Comparison of ENCODE assay signal across 12 mouse cellular contexts in genomic region chr10:77580027-77580920, GRCm38 (mm10). TPM values are rescaled to one million over a fixed set of nuclear protein-coding genes. Genes with fewer than 3 reads are reported as not detected.
DNase-seq lines count a peak whose midpoint lies in the region; ATAC-seq and TF ChIP-seq lines count a peak whose summit lies in the region.
"Had no signal": no experiment of that assay in that cellular context is flagged by ENCODE, and none has a peak within 500 bp of the region (broad histone marks: within the 10 kb centered on the region; RNA-seq: fewer than 3 reads in every experiment).

No protein-coding gene starts in this region.

- DNase-seq in heart, adult 18-20 months = peak; percentile 31 to 44
- DNase-seq in heart, adult 8-10 months (ENCODE audit: low spot score) = no peak
- DNase-seq in CH12.LX (ENCODE audit: extremely low read depth) = no peak
- no peak for DNase-seq in left cerebral cortex, adult 2 months (ENCODE audit: extremely low spot score in 1 of 2, low spot score in 2 of 2)
- DNase-seq in layer of hippocampus, adult 18-20 months (ENCODE audit: low spot score in 2 of 2) = no peak
- DNase-seq in embryo, embryonic 11 days = no peak
- DNase-seq: kidney, adult 8-10 months; layer of hippocampus, postnatal 36 days; right cerebral cortex, postnatal 4 days had no signal

- dilution Hi-C loops in CH12.LX (cut with MboI; ENCODE audit: extremely low pct_ligation_motif_present, extremely low pct_unique_long_range_greater_than_20kb, low sequenced_read_pairs) = no loop called here

- H3K4me1 ChIP-seq in CH12.LX (ENCODE audit: control insufficient read depth in 1 of 2, insufficient read depth in 2 of 2) = peaks cover 5 to 25% of the 10 kb centered on the region in 2 experiments; a peak in 2 of 4 replicates
- peaks cover 31% of the 10 kb centered on the region for H3K4me1 ChIP-seq in embryonic facial prominence, embryonic 15.5 days
- H3K4me1 ChIP-seq in intestine, embryonic 16.5 days (ENCODE audit: control insufficient read depth, insufficient read depth, low read length) = peaks cover 23% of the 10 kb centered on the region

- WGBS in embryonic facial prominence, embryonic 15.5 days = 63% methylated on average over 10 of the region's 10 CpGs
- WGBS in intestine, embryonic 16.5 days = 52% methylated on average over 10 of the region's 10 CpGs

- no peak for TF ChIP-seq EP300 in CH12.LX (IDR thresholded peaks at IDR 0.05; ENCODE audit: low read length)

- H3K9ac ChIP-seq in CH12.LX (ENCODE audit: insufficient read depth, low read depth) = no peak overlapping the region
- no peak overlapping the region for H3K9ac ChIP-seq in embryonic facial prominence, embryonic 15.5 days
- 0 out of 2 replicates have a peak overlapping the region, but pooled peaks have one; percentile 22 for H3K9ac ChIP-seq in intestine, embryonic 16.5 days (ENCODE audit: low read depth, low read length)

- peaks cover 3% of the 10 kb centered on the region; the same call in 1 of the 2 replicates for H3K79me2 ChIP-seq in CH12.LX (replicated peaks; ENCODE audit: control insufficient read depth, extremely low read depth, insufficient read depth, poor library complexity, severe bottlenecking)

- in situ Hi-C loops in CH12.LX (cut with MboI; ENCODE audit: low pct_ligation_motif_present, low pct_unique_long_range_greater_than_20kb, low sequenced_read_pairs) = no loop called here

- intact Hi-C loops in left cerebral cortex, adult 2 months (cut with DNase I) = loop anchor here (5.0 kb wide), 2 partner anchors 42 to 63 kb away; partner anchors contain the start of genes Fam207a and Ube2g2

- TF ChIP-seq POLR2A in CH12.LX (IDR thresholded peaks at IDR 0.05; ENCODE audit: low read depth, low read length) = no peak

- no peak for TF ChIP-seq CTCF in CH12.LX (conservative IDR thresholded peaks at IDR 0.05 in 1 of 2, IDR thresholded peaks at IDR 0.05 in 1 of 2; ENCODE audit: low read depth in 2 of 2, low read length in 2 of 2)
- TF ChIP-seq CTCF in left cerebral cortex, adult 2 months (IDR thresholded peaks at IDR 0.05) = no peak

- peaks cover 0 to 10% of the 10 kb centered on the region in 2 experiments for H3K36me3 ChIP-seq in CH12.LX (replicated peaks in 1 of 2; ENCODE audit: control insufficient read depth in 1 of 2, insufficient read depth in 1 of 2, low read length in 1 of 2)
- no peaks in the 10 kb centered on the region for H3K36me3 ChIP-seq in embryonic facial prominence, embryonic 15.5 days
- H3K36me3 ChIP-seq in intestine, embryonic 16.5 days (ENCODE audit: control insufficient read depth, insufficient read depth, low read length) = no peaks in the 10 kb centered on the region

- H3K27me3 ChIP-seq in CH12.LX (replicated peaks) = peaks cover 11% of the 10 kb centered on the region
- no peaks in the 10 kb centered on the region for H3K27me3 ChIP-seq in embryonic facial prominence, embryonic 15.5 days
- no peaks in the 10 kb centered on the region for H3K27me3 ChIP-seq in intestine, embryonic 16.5 days (replicated peaks; ENCODE audit: control insufficient read depth, insufficient read depth, low read length)
- H3K27me3 ChIP-seq: neural tube, embryonic 13.5 days had no signal

- no peak for TF ChIP-seq RAD21 in CH12.LX (IDR thresholded peaks at IDR 0.05; ENCODE audit: low read depth, low read length)

- ATAC-seq in embryonic facial prominence, embryonic 15.5 days (ENCODE audit: insufficient number of reproducible peaks, low FRiP score, low TSS enrichment, low read depth) = no peak
- no peak for ATAC-seq in intestine, embryonic 16.5 days

- no peaks in the 10 kb centered on the region for H3K9me3 ChIP-seq in CH12.LX (replicated peaks; ENCODE audit: low read length)
- H3K9me3 ChIP-seq in embryonic facial prominence, embryonic 15.5 days (replicated peaks) = no peaks in the 10 kb centered on the region
- no peaks in the 10 kb centered on the region for H3K9me3 ChIP-seq in intestine, embryonic 16.5 days (ENCODE audit: control insufficient read depth, low read length)
- H3K9me3 ChIP-seq: neural tube, embryonic 13.5 days had no signal

- no peak overlapping the region for H3K27ac ChIP-seq in CH12.LX (ENCODE audit: insufficient read depth, low read depth)
- H3K27ac ChIP-seq in embryonic facial prominence, embryonic 15.5 days (replicated peaks) = no peak overlapping the region
- H3K27ac ChIP-seq in intestine, embryonic 16.5 days (ENCODE audit: low read length) = peak overlapping the region; percentile 99
- H3K27ac ChIP-seq in left cerebral cortex, adult 2 months = no peak overlapping the region

- 0 out of 2 replicates have a peak overlapping the region, but pooled peaks have one; percentile 72 for H3K4me2 ChIP-seq in CH12.LX (ENCODE audit: insufficient read depth, low read depth, poor library complexity, severe bottlenecking)
- 0 out of 2 replicates have a peak overlapping the region, but pooled peaks have one; percentile 67 for H3K4me2 ChIP-seq in embryonic facial prominence, embryonic 15.5 days (replicated peaks)
- no peak overlapping the region for H3K4me2 ChIP-seq in intestine, embryonic 16.5 days (ENCODE audit: low read depth, low read length)

- no peak overlapping the region for H3K4me3 ChIP-seq in CH12.LX (replicated peaks in 1 of 3; ENCODE audit: low read depth in 2 of 3, low read length in 2 of 3, poor library complexity in 1 of 3)
- H3K4me3 ChIP-seq in embryonic facial prominence, embryonic 15.5 days (replicated peaks) = no peak overlapping the region
- H3K4me3 ChIP-seq in intestine, embryonic 16.5 days (ENCODE audit: low read length) = no peak overlapping the region
- H3K4me3 ChIP-seq in left cerebral cortex, adult 2 months = no peak overlapping the region

TF ChIP-seq in CH12.LX, 34 proteins besides CTCF, POLR2A, EP300 and RAD21 (continues in another document):
- no peak for TF ChIP-seq GABPA (IDR thresholded peaks at IDR 0.05; ENCODE audit: insufficient replicate concordance, low read depth, low read length)
- TF ChIP-seq NRF1 (IDR thresholded peaks at IDR 0.05; ENCODE audit: low read depth, low read length) = no peak
- no peak for TF ChIP-seq KAT2A (IDR thresholded peaks at IDR 0.05; ENCODE audit: insufficient replicate concordance, low read length)
- no peak for TF ChIP-seq ZKSCAN1 (IDR thresholded peaks at IDR 0.05; ENCODE audit: borderline replicate concordance, low read depth, low read length)
- TF ChIP-seq HCFC1 (IDR thresholded peaks at IDR 0.05; ENCODE audit: low read depth, low read length) = no peak

RNA-seq across cellular contexts. Expression of gene Pttg1ip, which starts 1.2 kb away (rescaled TPM):
- total RNA-seq in heart, adult 18-20 months (2021) = 100 to 1,000 TPM; 132 to 150 TPM
- total RNA-seq in heart, adult 8-10 months (2022) = 100 to 1,000 TPM; 132 to 142 (median 134) TPM
- total RNA-seq in CH12.LX (2012; rRNA removed) (20.7 and 21.7 TPM in 2 replicates), CH12.LX (2014; rRNA removed) (24.2 and 25.3 TPM in 2 replicates)
- 18.9 and 20.3 TPM in 2 replicates for polyA plus RNA-seq in CH12.LX (2012; ENCODE audit: insufficient read length, low read depth)
- polyA plus RNA-seq in embryonic facial prominence, embryonic 15.5 days (2015; fragmentation: Nextera tagmentation; extraction: Ambion mirVana) = 135 and 136 TPM in 2 replicates
- 177 and 181 TPM in 2 replicates for polyA plus RNA-seq in intestine, embryonic 16.5 days (2015; fragmentation: Nextera tagmentation; extraction: Ambion mirVana)
- total RNA-seq in left cerebral cortex, adult 2 months (2021) = 10 to 100 TPM; 71.6 to 77.6 TPM
- total RNA-seq in layer of hippocampus, adult 18-20 months (2021) = 10 to 100 TPM; 69.2 to 78.2 TPM

RNA-seq across cellular contexts. Expression of gene Sumo3, which starts 25.6 kb away (rescaled TPM):
- total RNA-seq in heart, adult 18-20 months (2021) = 10 to 100 TPM; 81.7 to 82.3 TPM
- total RNA-seq in heart, adult 8-10 months (2022) = 10 to 100 TPM; 59.3 to 76.7 (median 67.5) TPM
- 54.4 and 57.2 TPM in 2 replicates for total RNA-seq in CH12.LX (2012; rRNA removed)
- total RNA-seq in CH12.LX (2014; rRNA removed) = 81.2 TPM in 2 replicates
- 87.9 and 130 TPM in 2 replicates for polyA plus RNA-seq in CH12.LX (2012; ENCODE audit: insufficient read length, low read depth)
- 323 and 339 TPM in 2 replicates for polyA plus RNA-seq in embryonic facial prominence, embryonic 15.5 days (2015; fragmentation: Nextera tagmentation; extraction: Ambion mirVana)
- 330 and 356 TPM in 2 replicates for polyA plus RNA-seq in intestine, embryonic 16.5 days (2015; fragmentation: Nextera tagmentation; extraction: Ambion mirVana)
- total RNA-seq in left cerebral cortex, adult 2 months (2021) = 100 to 1,000 TPM; 142 to 156 TPM
- 100 to 1,000 TPM; 144 to 147 TPM for total RNA-seq in layer of hippocampus, adult 18-20 months (2021)

RNA-seq across cellular contexts. Expression of gene Gm49325, which starts 25.7 kb away (rescaled TPM):
- total RNA-seq in heart, adult 18-20 months (2021) = 10 to 100 TPM; 15.5 to 15.7 TPM
- total RNA-seq in heart, adult 8-10 months (2022) = 10 to 100 TPM in 3 of 4 experiments, 1 to 10 TPM in 1; 8.3 to 15.8 (median 13.9) TPM
- total RNA-seq in CH12.LX (2012; rRNA removed) = 0.55 TPM in 1 of 2 replicates, not detected in the other
- total RNA-seq in CH12.LX (2014; rRNA removed) = 1.1 TPM in 1 of 2 replicates, not detected in the other
- polyA plus RNA-seq in CH12.LX (2012; ENCODE audit: insufficient read length, low read depth) = 26.9 and 54.0 TPM in 2 replicates
- 3.1 TPM in 1 of 2 replicates, not detected in the other for polyA plus RNA-seq in embryonic facial prominence, embryonic 15.5 days (2015; fragmentation: Nextera tagmentation; extraction: Ambion mirVana)
- polyA plus RNA-seq in intestine, embryonic 16.5 days (2015; fragmentation: Nextera tagmentation; extraction: Ambion mirVana) = 1.9 TPM in 1 of 2 replicates, not detected in the other
- total RNA-seq in left cerebral cortex, adult 2 months (2021) = 1 to 10 TPM; 2.0 to 5.3 TPM
- total RNA-seq in layer of hippocampus, adult 18-20 months (2021) = 10 to 100 TPM; 31.6 to 32.6 TPM

RNA-seq across cellular contexts. Expression of gene Ube2g2, which starts 41.8 kb away (rescaled TPM):
- total RNA-seq in heart, adult 18-20 months (2021) = 10 to 100 TPM; 80.9 to 82.8 TPM
- 10 to 100 TPM; 78.9 to 82.9 (median 81.2) TPM for total RNA-seq in heart, adult 8-10 months (2022)
- total RNA-seq in CH12.LX (2012; rRNA removed) (28.7 and 41.2 TPM in 2 replicates), CH12.LX (2014; rRNA removed) (32.6 and 40.8 TPM in 2 replicates)
- 59.4 and 72.2 TPM in 2 replicates for polyA plus RNA-seq in CH12.LX (2012; ENCODE audit: insufficient read length, low read depth)
- polyA plus RNA-seq in embryonic facial prominence, embryonic 15.5 days (2015; fragmentation: Nextera tagmentation; extraction: Ambion mirVana) = 92.2 and 102 TPM in 2 replicates
- polyA plus RNA-seq in intestine, embryonic 16.5 days (2015; fragmentation: Nextera tagmentation; extraction: Ambion mirVana) = 61.5 and 68.6 TPM in 2 replicates
- total RNA-seq in left cerebral cortex, adult 2 months (2021) = 10 to 100 TPM; 47.4 to 48.0 TPM
- total RNA-seq in layer of hippocampus, adult 18-20 months (2021) = 10 to 100 TPM; 84.7 to 86.9 TPM

RNA-seq across cellular contexts. Expression of gene Itgb2, which starts 50.2 kb away (rescaled TPM):
- total RNA-seq in heart, adult 18-20 months (2021) = 1 to 10 TPM; 6.8 to 7.9 TPM
- 10 to 100 TPM in 1 of 4 experiments, 1 to 10 TPM in 3; 3.3 to 25.5 (median 3.7) TPM for total RNA-seq in heart, adult 8-10 months (2022)
- total RNA-seq in CH12.LX (2012; rRNA removed) = 32.2 and 32.6 TPM in 2 replicates
- 40.2 and 40.3 TPM in 2 replicates for total RNA-seq in CH12.LX (2014; rRNA removed)
- 52.2 and 54.1 TPM in 2 replicates for polyA plus RNA-seq in CH12.LX (2012; ENCODE audit: insufficient read length, low read depth)
- polyA plus RNA-seq in embryonic facial prominence, embryonic 15.5 days (2015; fragmentation: Nextera tagmentation; extraction: Ambion mirVana) = 2.8 and 3.3 TPM in 2 replicates
- 3.8 and 3.9 TPM in 2 replicates for polyA plus RNA-seq in intestine, embryonic 16.5 days (2015; fragmentation: Nextera tagmentation; extraction: Ambion mirVana)
- 1 to 10 TPM; 3.0 to 3.5 TPM for total RNA-seq in left cerebral cortex, adult 2 months (2021)
- total RNA-seq in layer of hippocampus, adult 18-20 months (2021) = 1 to 10 TPM; 3.6 to 4.5 TPM

Comparison
In these comparisons a context has a peak if more than half of its experiments do, and no peak if none do; other contexts are left out.
1. DNase-seq: peak in heart, adult 18-20 months (2 of 2); none in heart, adult 8-10 months (single experiment), CH12.LX (single experiment), left cerebral cortex, adult 2 months (0 of 2), layer of hippocampus, adult 18-20 months (0 of 2) and embryo, embryonic 11 days (single experiment).